Mouse (Mus musculus): Measurements from ENCODE around the gene Med16. TPM values are rescaled to one million over a fixed set of nuclear protein-coding genes. Genes with fewer than 3 reads are reported as not detected.

Gene Med16
- total RNA-seq, 2 experiments from 2014 or later: 37.7 to 38.1 TPM

DNA sequence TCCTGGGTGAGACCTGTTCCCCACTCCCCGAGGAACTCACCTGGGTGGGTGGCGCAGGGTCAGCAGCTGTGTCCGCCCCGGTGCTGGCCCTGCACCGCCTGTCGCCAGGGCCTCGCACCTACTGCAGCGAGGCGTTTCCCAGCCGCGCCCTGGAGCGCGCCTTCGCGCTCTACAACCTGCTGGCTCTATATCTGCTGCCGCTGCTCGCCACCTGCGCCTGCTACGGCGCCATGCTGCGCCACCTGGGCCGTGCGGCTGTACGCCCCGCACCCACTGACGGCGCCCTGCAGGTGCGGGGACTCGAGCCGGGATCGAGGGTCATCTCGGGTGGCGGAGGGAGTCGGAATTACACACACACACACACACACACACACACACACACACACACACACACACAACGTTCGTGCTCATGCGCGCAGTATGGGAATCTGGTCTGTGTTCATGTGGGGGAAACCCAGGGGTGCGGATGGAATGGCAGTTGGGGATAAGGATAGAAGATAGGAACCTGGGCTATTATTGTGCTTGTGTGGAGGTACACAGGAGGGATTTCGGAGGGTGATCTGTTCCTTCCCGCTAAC lies 12.3 kb upstream of the Med16 start, which contains the start of gene R3hdm4:
Gene R3hdm4 (minus strand): TSS at position 251 of the 578 bp plus-strand sequence.
- intact Hi-C loops (cut with DNase I; ENCODE audit: low total_unique reads): loop anchor here (5.0 kb wide), 1 partner anchor 89 kb away; no protein-coding TSS in a partner anchor
- DNase-seq: no peak

- intact Hi-C loops (cut with DNase I; ENCODE audit: low total_unique reads): loop anchor here (5.0 kb wide), 1 partner anchor 88 kb away; no protein-coding TSS in a partner anchor
- DNase-seq: no peak
Measured at GRCm38 (mm10) chr10:79920056-79920890, 11.6 kb upstream of the Med16 start.

DNA sequence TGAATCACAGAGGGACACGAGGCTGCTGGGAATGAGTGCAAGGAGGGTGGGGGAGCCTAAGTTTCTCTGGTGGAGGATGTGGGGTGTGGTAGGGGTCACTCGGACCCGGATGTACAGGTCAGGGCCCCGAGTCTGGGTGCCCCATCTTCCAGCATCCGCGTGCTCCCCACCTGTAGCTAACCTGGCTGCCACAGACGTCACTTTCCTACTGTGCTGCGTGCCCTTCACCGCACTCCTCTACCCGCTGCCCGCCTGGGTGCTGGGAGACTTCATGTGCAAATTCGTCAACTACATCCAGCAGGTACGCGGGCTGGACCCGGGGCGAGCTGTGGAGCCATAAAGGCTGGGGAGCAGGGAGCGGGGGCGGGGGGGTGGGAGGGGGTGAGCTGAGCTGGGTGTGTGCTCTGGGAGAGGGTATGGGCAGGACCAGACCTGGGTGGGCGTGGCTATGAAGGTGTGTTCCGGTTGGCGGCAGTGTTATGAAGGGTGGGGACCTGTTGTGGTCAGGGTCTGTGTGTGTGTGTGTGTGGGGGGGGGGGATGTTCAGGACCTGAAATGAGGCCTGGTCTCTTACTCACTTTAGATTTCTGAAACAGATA lies 10.6 kb upstream of the Med16 start:
- intact Hi-C loops (cut with DNase I; ENCODE audit: low total_unique reads): loop anchor here (5.0 kb wide), 1 partner anchor 37 kb away; no protein-coding TSS in a partner anchor
- no peak for DNase-seq

DNA sequence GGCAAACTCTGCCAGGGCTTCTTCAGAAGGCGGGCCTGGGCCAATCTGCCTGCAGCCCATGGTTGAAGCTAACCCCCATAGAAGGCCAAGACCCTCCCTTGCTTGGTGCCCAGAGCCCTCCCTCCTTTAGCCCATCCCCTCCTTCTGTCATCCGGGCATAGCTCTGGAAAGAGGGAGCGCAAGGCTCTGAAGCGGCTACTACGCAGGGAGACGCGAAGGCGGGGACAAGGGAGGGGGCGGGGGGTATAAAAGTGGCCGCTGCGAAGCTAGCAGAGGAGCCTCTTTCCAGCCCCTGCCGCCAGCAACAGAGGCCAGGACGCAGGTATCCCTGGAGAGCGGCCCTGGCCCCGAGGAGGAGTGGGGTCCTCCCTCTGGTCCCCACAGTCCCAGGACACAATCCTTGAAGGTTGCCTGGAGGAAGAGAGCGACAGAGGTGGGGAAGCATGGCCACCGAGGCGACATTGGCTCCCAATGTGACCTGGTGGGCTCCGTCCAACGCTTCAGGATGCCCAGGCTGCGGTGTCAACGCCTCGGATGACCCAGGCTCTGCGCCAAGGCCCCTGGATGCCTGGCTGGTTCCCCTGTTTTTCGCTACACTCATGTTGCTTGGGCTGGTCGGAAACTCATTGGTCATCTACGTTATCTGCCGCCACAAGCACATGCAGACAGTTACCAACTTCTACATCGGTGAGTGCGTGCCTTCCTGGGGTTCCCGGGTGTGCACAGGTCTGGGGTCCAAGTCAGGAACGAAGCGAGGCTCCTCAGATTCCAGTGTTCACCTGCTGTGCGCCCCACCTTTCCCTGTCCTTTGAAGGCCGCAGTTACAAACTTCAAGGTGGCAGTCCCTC lies 9.7 kb upstream of the Med16 start:
- DNase-seq: no peak
- intact Hi-C loops (cut with DNase I; ENCODE audit: low total_unique reads): loop anchor here (5.0 kb wide), 1 partner anchor 36 kb away; no protein-coding TSS in a partner anchor

GRCm38 (mm10) chr10:79917532-79918100 lies 8.9 kb upstream of the Med16 start:
- no peak for DNase-seq
- intact Hi-C loops (cut with DNase I; ENCODE audit: low total_unique reads): loop anchor here (5.0 kb wide), 1 partner anchor 35 kb away; no protein-coding TSS in a partner anchor

DNA sequence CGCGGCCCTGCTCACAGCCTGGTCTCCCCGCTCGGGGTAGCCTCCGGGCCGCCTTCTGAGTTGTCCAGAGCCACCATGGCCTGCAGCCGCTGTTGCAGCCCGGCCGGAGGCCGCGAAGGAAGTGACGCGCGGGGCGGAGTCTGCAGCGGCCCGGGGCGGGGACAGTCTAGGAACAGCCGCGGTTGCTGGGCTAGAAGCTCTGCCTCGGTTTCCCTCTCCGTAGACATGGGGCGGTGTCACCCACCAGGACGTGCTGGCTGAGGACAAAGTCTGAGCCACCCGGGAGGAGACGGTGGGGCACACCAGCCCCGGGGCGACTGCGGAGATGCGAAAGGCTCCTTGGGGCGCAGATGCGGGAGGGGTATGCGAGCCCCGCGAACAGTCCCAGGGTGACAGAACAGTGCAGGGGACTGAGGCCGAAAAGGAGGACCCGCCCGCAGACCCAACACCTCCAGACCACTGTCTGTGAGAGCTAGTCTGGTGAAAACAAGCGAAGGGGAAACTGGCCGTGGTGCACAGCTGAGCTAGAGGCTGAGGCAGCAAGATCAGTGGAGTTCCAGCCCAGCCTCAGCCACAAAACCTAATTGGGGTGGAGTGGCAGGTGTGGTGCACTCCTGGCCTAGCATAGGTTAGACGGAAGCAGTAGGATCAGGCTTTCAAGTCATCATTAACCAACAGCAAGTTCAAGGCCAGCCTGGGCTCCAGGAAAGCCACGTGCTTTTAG lies 8.2 kb upstream of the Med16 start, which contains the start of gene Kiss1r:
Gene Kiss1r (plus strand): TSS at position 164 of the 724 bp plus-strand sequence.
- intact Hi-C loops (cut with DNase I; ENCODE audit: low total_unique reads): loop anchor here (5.0 kb wide), 1 partner anchor 35 kb away; no protein-coding TSS in a partner anchor
- peak; percentile 89 for DNase-seq

- no peak for DNase-seq
Measured at GRCm38 (mm10) chr10:79916081-79916480, 7.4 kb upstream of the Med16 start.

GRCm38 (mm10) chr10:79914948-79915596 lies 6.3 kb upstream of the Med16 start:
- DNase-seq: no peak

More at GRCm38 (mm10) chr10:79916081-79916480, 7.4 kb upstream of the Med16 start:
- intact Hi-C loops (cut with DNase I; ENCODE audit: low total_unique reads): loop anchor here (5.0 kb wide), 1 partner anchor 34 kb away; no protein-coding TSS in a partner anchor

DNA sequence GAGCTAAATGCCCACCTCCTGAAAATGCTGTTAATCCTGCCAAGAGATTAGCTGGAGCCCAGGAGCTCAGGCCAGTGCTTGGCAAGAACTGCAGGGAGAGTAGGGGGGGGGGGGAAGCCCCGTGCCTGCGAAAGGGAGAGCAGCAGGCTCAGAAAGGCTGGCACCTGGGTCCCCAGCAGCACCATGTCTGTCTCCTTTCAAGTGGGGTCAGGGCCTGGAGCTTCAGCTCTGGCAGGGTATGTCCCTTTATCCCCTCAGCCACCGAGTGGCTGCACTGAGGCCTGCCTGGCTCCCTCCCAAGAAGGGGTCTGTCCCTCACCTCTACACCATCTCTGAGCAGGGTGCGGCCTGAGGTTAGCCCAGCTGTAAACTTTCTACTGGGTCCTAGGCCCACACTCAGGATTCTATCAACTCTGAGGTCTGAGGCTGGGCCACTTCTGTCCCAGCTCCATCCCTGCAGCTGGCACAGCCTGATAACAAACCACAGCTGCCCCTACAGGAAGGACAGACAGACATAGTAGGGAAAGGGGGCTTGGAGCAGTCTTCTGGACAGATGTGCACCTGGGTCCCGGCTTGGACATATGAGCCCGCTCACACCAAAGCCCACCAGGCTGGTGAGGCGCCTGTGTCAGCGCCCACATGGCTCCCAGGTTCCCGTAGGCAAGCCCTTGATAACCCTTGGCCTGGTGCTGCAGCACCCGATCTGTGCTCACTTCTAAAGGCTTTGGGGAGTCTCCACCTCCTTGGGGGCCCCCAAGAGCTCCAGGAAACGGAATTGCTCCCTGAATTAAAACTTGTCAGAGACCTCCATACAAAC lies 5.6 kb upstream of the Med16 start:
- DNase-seq: no peak
- intact Hi-C loops (cut with DNase I; ENCODE audit: low total_unique reads): no loop called here

More at GRCm38 (mm10) chr10:79914948-79915596, 6.3 kb upstream of the Med16 start:
- intact Hi-C loops (cut with DNase I; ENCODE audit: low total_unique reads): loop anchor here (5.0 kb wide), 1 partner anchor 33 kb away; no protein-coding TSS in a partner anchor

- DNase-seq: no peak
Measured at GRCm38 (mm10) chr10:79912412-79912811, 3.7 kb upstream of the Med16 start.

GRCm38 (mm10) chr10:79910556-79910955 lies 1.8 kb upstream of the Med16 start, which contains the start of gene Gm26602:
Gm26602 (plus strand) TSS chr10:79910856.
- intact Hi-C loops (cut with DNase I; ENCODE audit: low total_unique reads): no loop called here
- no peak for DNase-seq

More at GRCm38 (mm10) chr10:79912412-79912811, 3.7 kb upstream of the Med16 start:
- intact Hi-C loops (cut with DNase I; ENCODE audit: low total_unique reads): no loop called here

DNA sequence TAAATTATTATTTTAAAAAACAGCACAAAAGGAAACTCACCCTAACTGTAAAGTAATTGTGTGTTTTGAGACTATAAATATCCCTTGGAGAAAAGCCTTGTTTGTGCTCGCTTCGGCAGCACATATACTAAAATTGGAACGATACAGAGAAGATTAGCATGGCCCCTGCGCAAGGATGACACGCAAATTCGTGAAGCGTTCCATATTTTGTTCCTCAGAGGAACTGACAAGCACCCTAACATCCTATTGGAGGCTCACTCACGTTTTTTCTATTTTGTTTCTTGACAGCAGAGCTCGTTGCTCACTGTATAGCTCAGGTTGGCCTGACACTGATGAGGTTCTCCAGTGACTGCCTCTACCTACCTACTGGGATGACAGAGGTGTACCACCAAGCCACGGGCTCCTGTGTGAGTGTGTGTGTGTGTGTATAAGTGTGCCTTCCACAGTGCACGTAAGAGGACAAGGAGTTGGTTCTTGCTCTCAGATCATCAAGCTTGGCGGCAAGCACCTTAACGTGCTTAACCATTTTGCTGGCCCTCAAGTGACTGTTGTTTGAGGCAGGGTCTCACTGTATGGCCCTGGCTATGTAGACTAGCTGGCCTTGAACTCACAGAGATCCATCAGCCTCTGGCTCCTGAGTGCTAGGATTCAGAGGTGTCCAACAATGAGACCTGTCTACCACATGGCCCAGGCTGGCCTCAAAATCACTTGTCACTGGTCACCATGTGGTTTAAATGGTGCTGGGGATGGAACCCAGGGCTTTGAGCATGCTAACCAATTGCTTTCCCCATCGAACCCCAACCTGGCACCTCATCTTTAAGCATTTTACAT lies 584 bp upstream of the Med16 start:
- no peak for DNase-seq
- intact Hi-C loops (cut with DNase I; ENCODE audit: low total_unique reads): no loop called here

GRCm38 (mm10) chr10:79907415-79907814 lies 1.3 kb downstream of the Med16 start:
- DNase-seq: no peak
- intact Hi-C loops (cut with DNase I; ENCODE audit: low total_unique reads): no loop called here

DNA sequence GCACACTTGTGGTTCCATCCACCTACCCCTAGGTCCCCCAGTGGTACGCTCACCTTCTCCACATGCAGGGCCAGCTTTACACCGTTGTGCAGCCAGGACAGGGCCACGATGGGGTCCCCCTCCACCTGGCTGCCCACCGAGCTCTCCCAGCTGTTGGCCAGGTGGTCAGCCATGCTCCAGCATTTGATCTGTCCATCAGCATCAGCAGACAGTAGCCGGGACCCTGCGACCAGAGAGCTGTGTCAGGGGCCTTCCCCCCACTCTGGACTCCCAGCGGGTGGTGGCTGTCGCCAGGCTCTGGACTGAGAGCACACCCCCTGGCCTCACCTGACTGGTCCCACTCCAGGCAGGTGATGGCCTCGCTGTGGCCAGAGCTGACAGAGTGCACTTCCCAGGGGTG lies 2.0 kb downstream of the Med16 start:
- intact Hi-C loops (cut with DNase I; ENCODE audit: low total_unique reads): no loop called here
- no peak for DNase-seq

- DNase-seq: no peak
- intact Hi-C loops (cut with DNase I; ENCODE audit: low total_unique reads): no loop called here
Measured at GRCm38 (mm10) chr10:79900951-79901410, 7.7 kb downstream of the Med16 start.
